Mouse (Mus musculus) liver (tissue): ENCODE measurements around the gene Rad50.

Experiments used
- DNase-seq: peaks from one replicate; pipeline ENCODE4 v3.0.0-alpha.2; 2020; ENCODE audit warnings: mixed read lengths

The Rad50 gene

GRCm38 (mm10) chr11:53691979-53692378, 15.1 kb downstream of the Rad50 start:
- no peak for DNase-seq

- no peak for DNase-seq
Observed at GRCm38 (mm10) chr11:53682994-53683530, 24.1 kb downstream of the Rad50 start.

GRCm38 (mm10) chr11:53682170-53682569, 24.9 kb downstream of the Rad50 start:
- DNase-seq = no peak

GRCm38 (mm10) chr11:53681686-53682085, 25.4 kb downstream of the Rad50 start:
- DNase-seq = no peak

GRCm38 (mm10) chr11:53680141-53680540, 27.0 kb downstream of the Rad50 start:
- DNase-seq = no peak

GRCm38 (mm10) chr11:53671414-53671813, 35.7 kb downstream of the Rad50 start:
- DNase-seq = no peak

GRCm38 (mm10) chr11:53664091-53664490, 43.0 kb downstream of the Rad50 start:
- DNase-seq = no peak

- no peak for DNase-seq
Observed at GRCm38 (mm10) chr11:53662794-53663674, 44.1 kb downstream of the Rad50 start.

- DNase-seq = peak; percentile 68
Observed at GRCm38 (mm10) chr11:53657828-53658227, 49.3 kb downstream of the Rad50 start.

GRCm38 (mm10) chr11:53657381-53657780, 49.7 kb downstream of the Rad50 start:
- no peak for DNase-seq

GRCm38 (mm10) chr11:53656558-53657202, 50.4 kb downstream of the Rad50 start:
- peak; percentile 52 for DNase-seq

- DNase-seq = peak; percentile 75
Observed at GRCm38 (mm10) chr11:53655043-53655442, 52.1 kb downstream of the Rad50 start.

GRCm38 (mm10) chr11:53652427-53652826, 54.7 kb downstream of the Rad50 start:
- DNase-seq = no peak

- DNase-seq = no peak
Observed at GRCm38 (mm10) chr11:53651441-53651840, 55.7 kb downstream of the Rad50 start.

- no peak for DNase-seq
Observed at GRCm38 (mm10) chr11:53644017-53644416, 63.1 kb downstream of the Rad50 start.

GRCm38 (mm10) chr11:53642744-53643279, 64.3 kb downstream of the Rad50 start:
- peak; percentile 36 for DNase-seq

- DNase-seq = no peak
Observed at GRCm38 (mm10) chr11:53637803-53638260, 69.3 kb downstream of the Rad50 start.

GRCm38 (mm10) chr11:53637046-53637802, 69.9 kb downstream of the Rad50 start:
- no peak for DNase-seq

- DNase-seq = peak; percentile 43
Observed at GRCm38 (mm10) chr11:53636183-53636646, 70.9 kb downstream of the Rad50 start.

GRCm38 (mm10) chr11:53635590-53636182, 71.4 kb downstream of the Rad50 start:
- no peak for DNase-seq

GRCm38 (mm10) chr11:53634556-53634955, 72.6 kb downstream of the Rad50 start, which contains the start of gene Il13:
Il13 (minus strand) TSS chr11:53634702.
- DNase-seq = no peak

- no peak for DNase-seq
Observed at GRCm38 (mm10) chr11:53633644-53634043, 73.5 kb downstream of the Rad50 start.
